Mouse (Mus musculus) left cerebral cortex, postnatal 10 days (tissue): ENCODE data around the gene Ttpal. TPM values are rescaled to one million over a fixed set of nuclear protein-coding genes. Genes with fewer than 3 reads are reported as not detected.

Source experiments
- DNase-seq, 2 experiments: peaks; one replicate each; pipeline ENCODE4 v3.0.0; 2021 to 2022; ENCODE audit warnings: low spot score in 2 of 2, mixed read lengths in 1 of 2; ENCODE audit errors: extremely low spot score in 1 of 2
- intact Hi-C: fragments of 180-260 bp; cut with DNase I; formaldehyde crosslinking; loops from one replicate; pipeline ENCODE4 v1.15.1; 2025
- total RNA-seq, 2 experiments: library from RNA; stranded (reverse); gene quantifications; 2 replicates each; pipeline ENCODE4 v1.2.3; 2021

Ttpal gene
- 10 to 100 TPM; 54.9 to 59.8 TPM for total RNA-seq

DNA sequence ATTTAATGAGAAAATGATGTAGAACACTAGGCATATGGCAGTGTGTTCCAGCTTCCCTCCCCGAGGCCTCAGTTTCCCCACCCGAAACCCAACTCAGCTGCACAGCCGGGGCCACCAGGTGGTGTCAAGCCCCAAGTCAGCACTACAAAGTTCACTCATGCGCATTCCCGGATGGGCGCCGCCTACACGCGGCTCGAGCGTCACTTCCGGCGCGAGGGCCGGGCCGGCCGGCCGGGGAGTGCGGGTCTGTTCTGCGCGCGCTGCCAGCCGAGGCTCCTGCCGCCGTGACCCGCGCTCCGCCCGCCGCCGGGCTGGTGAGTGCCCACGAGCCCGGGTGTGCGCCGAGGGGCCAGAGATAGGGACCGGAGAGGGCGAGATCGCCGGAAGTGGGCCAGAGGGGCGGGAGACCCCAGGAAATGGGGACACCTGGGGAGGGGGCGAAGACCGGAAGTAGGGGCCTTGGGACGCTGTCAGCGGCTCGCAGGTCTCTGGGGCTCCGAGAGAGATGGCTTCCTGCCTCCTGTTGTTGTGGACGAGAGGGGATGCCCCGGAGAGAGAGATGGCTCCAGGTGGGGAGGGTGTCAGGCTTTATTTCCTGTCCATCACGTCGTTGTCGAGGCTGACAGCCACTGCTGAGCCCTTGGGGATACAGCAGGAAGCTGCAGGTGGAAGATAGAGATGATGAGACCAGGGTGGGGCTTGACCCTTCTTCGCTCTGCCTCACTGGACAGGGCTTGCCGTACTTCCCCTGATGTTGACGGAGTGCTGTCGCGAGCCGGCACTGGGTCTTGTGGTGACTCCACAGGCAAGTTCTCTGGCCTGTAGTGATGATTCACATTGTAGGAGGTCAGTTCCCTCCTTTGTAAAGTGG, at the start of gene Ttpal:
Ttpal (plus strand) TSS at position 214 of the 871 bp plus-strand sequence.
- DNase-seq: peak; percentile 80 to 92
- intact Hi-C loops: loop anchor here (5.0 kb wide), 1 partner anchor 115 kb away; no protein-coding TSS in a partner anchor

DNA sequence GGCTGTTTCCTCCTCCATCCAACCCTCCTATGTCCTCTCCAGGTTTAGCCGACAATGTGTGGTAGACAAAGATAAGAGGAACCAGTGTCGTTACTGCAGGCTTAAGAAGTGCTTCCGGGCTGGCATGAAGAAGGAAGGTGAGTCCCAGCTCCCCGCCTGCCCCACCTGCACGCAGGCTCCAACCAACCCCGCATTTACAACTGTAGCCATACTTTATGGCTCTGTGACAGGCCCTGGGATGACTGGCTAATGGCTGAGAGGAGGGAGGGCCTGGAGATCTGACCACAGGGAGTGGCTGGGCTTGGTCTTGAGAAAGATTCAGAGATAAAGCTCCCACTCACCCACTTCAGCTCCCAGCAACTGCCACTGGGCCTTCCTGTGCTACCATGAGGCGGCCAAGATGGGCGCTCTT, 49.6 kb upstream of the Ttpal start:
- no peak for DNase-seq
- intact Hi-C loops: no loop called here

DNA sequence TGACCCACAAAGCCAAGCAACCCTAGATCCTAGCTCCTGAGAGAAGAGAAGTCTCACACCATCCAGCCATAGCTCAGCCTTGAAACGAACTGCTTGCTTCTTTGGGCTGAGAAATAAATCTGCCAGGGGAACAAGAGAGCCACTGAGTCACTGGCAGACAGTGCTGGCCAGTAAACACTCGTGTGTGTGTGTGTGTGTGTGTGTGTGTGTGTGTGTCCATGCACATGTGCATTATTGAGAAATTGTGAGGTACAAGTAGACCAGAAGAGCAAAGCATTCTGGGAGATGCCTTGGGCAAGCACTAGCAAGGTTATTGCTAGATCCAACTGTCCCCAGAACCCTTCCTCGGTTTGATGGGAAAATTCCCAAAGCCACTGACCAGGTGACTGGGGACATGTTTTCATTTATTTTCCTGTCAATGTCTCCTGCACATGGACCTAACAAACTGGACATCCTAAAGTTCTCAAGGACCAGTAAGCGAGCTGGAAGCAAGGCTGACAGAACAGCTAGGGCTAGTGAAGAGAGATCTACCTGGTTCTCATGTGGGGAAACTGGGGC, 47.6 kb upstream of the Ttpal start:
- intact Hi-C loops: no loop called here
- no peak for DNase-seq

DNA sequence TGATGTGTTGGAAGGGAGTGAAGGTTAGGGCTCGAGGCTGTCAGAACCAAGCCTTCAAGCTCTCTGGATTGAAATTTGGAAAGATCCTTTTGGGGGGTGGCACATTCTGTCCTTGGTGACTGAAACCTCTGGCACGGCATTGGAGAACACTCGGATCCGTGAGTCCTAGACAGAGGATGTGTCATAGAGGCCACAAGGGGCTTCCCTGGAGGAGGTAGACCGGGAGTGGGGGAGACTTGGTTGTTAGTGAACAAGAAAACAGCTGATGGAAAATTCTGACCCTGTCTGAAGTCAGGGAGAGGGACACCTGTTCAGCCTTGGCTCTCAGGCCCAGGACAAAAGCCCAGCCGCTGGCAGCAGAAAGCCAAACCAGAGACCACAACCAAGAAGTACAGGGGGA, 47.1 kb upstream of the Ttpal start:
- intact Hi-C loops: no loop called here
- no peak for DNase-seq

DNA sequence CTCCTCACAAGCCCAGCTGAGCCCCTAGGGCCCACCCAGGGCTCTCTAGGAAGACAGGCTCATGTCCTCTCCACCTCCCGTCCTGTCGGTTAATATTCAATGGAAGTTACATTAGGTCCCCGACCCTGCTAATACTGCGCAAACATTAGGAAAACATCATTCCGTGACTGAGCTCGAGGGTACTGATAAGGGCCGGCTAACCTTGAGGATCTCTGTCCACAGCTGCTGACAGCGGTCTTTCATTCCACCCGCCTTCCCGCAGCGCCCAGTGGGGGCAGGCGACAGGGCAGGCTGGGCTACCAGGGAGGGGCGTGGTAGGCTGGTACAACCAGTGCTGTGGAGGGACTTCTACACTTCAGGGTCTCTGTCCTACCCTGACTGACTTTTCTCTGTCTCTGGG, 46.7 kb upstream of the Ttpal start:
- intact Hi-C loops: no loop called here

DNA sequence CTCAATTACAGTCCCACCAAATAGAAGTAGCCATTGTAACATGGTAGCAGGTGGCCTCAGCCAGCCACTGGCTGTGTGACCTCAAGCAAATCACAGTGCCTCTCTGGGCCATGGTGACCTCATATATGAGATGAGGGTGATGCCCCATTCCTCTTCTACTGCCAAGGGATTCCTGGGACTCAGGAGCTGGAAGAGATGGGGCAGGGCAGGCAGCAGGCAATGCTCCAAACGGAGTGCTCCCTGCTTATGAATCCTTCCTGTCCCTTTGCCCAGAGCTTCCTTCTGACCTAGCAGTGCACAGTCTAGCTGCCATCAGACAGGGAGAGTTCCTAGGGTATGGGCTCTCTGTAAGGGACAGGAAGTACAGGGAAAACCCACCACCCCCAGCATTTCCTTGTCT, 43.6 kb upstream of the Ttpal start:
- no peak for DNase-seq
- intact Hi-C loops: no loop called here

More for the DNA sequence above, 46.7 kb upstream of the Ttpal start:
- DNase-seq: no peak

DNA sequence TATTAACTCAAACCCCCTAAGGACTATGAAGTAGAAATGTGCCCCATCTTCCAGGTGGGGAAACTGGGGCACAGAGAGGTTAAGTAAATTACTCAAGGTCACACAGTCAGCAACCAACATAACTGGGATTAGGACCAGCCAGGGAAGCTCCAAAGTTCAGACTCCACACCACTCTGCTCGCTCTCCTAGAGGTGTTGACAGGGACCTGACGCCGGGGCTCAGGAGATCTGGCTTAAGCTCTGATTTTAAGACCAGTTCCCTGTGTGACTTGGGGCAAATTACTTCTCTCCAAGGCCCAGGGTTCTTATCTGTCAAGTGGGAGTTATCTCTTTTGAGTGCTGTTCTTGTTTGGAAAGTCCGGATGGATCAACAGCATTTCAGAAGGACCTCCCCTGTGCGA, 42.9 kb upstream of the Ttpal start:
- intact Hi-C loops: no loop called here
- no peak for DNase-seq

DNA sequence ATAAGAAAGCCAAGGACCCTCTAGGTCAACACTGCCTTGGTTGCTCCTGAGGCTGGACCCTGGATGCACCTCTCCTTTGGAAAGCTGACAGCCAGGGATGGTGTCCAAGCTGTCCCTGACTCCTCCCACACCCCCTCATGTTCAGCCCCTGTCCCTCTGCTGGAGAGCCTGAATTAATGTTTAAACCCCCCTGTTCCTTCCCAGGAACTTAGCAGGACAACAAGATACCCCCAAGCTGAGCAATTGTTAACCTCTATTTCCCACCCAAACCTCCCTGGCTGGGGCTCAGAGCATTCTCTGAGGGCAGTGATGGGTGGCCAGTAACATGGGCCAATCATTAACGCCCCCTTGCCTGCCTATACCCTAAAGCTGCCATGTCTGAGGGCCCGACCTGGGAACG, 41.9 kb upstream of the Ttpal start:
- intact Hi-C loops: no loop called here
- no peak for DNase-seq

DNA sequence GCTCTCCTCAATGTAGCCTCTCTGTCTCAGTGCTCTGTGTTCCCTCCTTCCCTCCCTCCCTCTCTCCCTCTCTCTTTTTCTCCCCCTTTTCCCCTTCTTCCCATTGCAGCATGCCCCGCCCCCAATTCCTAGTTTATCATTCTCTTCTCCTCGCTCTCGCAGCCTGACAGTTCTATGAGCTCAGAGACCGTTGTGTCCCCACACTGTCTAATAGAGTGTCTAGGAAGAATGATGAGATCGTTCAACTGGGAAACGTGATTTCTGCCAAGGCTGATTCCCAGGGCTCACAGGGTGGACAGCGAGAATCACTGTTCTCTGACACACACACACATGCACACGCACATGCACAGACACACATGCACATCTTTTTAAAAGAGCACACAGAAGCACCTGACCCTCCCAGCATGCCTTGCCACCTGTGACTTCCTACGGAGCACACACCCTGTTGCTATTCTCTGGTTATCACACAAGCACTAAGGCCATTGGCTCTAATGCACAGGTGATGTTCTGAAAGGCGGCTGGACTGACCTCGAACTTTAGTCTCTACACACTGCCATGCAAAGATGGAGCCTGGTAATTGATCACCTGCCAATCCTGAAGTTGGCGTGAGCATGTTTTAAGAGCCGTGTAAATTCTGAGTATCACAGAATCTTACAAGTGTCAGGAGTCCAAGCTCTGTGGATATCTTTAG, 40.7 kb upstream of the Ttpal start:
- DNase-seq: no peak
- intact Hi-C loops: no loop called here

DNA sequence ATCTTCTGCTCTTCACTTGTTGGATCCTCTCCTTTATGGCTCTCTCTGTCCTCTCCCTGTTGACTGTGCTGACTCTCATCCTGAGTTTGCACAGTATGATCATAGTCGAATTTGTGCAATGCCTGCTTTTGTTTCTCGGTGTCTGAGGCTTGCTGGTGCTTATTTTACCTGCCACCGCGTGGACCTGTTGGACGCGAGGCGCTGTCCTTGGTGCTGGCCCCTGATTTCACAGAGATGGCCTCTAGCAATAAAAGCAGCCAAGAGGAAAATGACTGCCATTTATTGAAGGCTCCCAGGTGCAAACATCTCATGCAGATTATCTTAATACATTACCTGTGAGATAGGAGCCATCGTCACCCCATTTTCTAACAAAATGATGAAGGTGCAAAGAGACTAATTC, 37.5 kb upstream of the Ttpal start:
- intact Hi-C loops: no loop called here
- no peak for DNase-seq

DNA sequence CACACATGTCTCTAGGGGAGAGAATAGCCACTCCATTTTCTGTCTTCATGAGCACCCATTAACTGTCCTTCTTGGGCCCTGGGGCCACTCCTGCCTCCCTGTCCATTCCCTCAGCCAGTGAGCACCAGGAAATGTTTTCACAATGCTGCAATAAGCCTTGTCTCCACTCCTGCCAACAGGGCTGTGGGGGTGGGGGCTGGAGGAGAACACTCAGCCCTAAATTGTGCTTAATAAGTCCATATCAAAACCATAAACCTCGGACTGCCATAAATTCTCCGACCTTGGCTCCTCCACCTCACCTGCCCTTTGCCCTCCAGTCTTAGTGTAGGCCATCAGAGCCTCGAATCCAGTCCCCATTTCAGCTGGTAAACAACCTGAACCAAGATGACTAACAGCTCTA, 27.8 kb upstream of the Ttpal start:
- intact Hi-C loops: no loop called here
- no peak for DNase-seq

DNA sequence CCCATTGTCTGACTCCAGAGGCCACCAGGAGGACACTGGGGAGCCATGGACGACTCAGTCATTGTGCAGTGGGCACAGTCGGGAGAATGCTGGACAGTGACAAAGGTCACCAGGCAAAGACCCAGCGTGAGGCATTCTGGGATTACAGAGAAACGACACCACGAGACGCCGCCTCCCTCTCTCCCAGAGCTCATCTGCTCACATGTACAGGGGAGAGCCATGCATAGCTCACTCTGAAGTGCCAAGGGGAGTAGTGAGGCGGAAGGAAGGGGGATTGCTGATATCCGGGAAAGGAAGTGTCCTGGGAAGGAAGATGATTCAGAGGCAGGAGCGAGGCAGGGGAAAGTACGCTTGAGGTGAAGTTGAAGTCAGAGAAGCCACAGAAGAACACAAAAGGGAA, 26.9 kb upstream of the Ttpal start:
- no peak for DNase-seq
- intact Hi-C loops: no loop called here

DNA sequence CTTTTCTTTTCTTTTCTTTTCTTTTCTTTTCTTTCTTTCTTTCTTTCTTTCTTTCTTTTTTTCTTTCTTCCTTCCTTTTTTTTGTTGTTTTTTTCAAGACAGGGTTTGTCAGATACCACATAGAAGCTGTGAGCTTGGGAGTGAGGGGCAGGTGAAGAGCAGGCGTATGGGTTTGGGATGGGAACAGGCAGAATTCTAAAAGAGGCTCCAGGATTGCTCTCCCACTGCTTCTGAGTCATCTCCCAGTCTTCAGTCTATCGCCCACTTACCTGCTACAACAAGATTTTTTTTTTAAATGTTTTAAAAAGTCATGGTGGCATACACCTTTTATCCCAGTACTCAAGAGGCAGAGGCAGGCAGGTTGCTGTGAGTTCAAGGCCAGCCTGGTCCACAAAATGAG, 24.1 kb upstream of the Ttpal start:
- DNase-seq: no peak
- intact Hi-C loops: no loop called here

DNA sequence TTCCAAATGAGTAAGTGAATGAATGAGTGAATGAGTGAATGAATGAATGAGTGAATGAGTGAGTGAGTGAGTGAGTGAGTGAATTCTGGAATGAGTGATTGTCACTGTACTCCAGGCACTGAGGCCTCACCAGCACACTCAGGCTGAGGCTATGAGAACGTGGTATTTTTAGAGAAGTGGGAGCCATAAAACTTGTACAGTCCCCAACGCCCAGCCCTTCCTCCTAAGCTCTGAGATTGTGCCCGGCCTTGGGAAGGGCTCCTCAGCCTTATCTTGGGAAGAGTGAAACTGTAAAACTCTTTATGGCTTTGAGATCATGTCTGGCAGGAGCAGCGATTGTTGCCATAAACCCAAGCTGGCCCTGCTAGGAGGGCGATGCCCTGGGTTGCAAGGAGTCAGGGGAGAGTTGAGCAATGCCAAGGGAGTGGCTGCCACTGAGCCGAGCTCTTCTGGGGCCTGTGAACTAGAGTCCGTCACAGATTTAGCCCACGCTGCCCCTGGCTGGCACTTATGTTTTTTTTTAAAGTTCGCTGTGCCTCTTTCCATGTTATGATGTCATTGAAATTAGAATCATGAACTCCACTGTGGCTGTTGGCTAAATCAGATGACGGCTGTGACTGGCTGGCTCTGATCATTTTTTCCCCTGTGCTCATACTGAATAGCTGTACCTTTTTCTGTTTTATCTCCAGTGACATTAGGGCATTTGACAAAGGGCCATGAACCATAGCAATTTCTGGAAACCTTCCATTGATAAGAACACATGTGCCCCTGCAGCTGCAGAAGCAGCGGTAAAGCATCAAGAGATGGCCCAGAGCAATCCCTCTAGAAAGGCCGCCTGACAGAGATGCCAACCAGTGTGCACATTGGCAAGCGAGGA, 21.8 kb upstream of the Ttpal start:
- DNase-seq: no peak
- intact Hi-C loops: no loop called here

DNA sequence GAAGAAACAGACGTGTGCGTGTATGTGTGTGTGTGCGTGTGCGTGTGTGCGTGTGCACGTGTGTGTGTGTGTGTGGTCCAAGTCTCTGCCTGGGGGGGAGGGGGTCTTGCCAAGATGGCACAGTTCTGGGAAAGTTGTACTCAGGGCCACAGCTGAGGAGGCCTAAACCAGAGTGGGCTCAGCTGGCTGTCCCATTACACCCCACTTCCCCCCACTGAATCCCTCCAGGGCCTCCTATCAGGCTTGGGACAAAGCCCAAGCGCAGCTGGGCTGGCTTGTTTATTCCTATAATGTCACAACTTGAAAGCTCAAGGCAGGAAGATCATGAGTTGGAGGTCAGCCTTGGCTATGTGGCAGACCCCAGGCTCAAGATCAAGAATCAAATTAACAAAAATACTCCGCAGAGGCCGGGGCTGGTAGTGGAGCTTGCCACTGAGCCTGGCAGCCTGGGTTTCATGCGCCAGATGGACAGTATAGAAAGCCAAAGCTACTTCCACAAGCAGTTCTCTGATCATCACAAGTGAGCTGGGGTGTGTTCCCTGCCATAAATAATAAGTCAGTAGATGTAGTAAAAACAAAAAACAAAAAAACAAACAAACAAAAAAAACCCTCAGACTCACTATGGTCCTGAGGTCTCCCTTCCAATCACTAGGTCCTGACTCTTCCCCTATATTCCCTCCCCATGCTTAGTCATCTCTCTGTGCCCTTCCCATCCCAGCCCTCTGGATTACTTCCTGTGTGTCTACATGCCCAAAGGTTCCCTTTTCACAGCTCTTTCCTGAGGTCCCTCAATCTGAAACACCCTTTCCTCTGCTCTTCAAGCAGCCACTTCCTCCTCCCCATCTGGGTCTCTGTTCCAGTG, 18.7 kb upstream of the Ttpal start:
- no peak for DNase-seq

DNA sequence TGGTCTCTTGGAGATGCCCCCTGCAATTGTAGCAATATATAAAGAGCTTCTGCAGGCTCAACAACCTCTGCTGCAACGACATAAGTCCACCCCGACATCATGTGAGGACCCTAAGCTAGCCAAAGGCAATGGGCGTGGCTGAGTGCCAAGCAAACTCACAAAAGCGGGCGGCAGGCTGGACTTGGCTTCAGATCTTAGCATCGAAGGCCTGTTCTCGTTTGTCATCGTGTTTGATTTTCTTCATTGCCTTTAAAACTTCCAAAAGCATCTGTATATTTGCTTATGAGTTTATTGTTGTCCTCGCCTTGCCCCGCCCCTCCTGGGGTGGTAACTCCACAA, 18.1 kb upstream of the Ttpal start:
- intact Hi-C loops: no loop called here
- DNase-seq: no peak

More for the DNA sequence above, 18.7 kb upstream of the Ttpal start:
- intact Hi-C loops: no loop called here

DNA sequence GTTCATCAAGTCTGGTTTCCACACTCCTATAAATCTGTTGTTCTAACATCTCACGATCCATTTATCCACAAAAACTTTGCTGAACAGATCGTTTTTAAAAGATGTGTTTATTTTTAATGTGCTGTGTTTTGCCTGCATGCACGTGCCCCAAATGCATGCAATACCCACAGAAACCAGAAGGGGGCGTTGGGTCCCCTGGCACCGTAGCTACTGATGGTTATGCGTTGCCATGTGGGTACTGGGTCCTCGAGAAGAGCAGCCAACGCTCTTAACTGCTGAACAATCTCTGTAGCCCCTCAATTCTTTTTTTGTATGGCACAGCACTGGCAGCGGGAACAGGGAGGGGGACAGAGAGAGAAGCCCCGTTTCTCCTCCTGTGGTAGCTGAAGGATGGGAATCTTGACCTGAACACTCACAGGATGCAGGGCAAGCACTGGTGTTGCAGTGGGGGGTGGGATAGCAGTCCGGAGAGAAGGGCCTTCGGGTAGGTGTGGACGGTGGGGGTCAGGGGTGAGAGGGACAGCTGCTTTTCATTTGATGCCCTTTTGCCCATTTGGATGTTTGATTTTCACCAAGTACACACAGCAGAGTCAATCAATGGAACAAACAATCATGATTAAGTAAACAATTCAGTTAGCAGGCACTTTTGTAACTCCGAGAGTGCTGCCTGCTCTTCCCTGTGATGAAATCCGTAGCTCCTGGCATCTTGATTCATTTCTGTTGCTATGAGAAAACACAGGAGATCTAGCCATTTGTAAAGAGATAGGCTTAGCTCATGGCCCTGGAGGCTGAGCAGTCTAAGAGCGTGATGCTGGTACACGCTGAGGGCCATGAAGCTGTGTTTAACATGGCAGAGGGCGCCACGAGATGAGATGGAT, 15.5 kb upstream of the Ttpal start:
- DNase-seq: peak in 1 of 2 experiments; percentile 53
- intact Hi-C loops: no loop called here
